Mouse (Mus musculus) G1E (cell line): Measurements from ENCODE around the gene Rnf141.

Experiments used
- CTCF ChIP-seq: IDR thresholded peaks from 2 replicates; pipeline ENCODE4 v1.5.1; 2012; ENCODE audit warnings: low read depth, low read length, inconsistent platforms, mixed read lengths
- GATA1 ChIP-seq: IDR thresholded peaks from 2 replicates; pipeline ENCODE4 v1.6.1; 2012; ENCODE audit warnings: borderline replicate concordance, low read length, inconsistent platforms, mixed read lengths
- GATA2 ChIP-seq: IDR thresholded peaks from 2 replicates; pipeline ENCODE4 v1.6.1; 2012; ENCODE audit warnings: low read depth, low read length, inconsistent platforms, borderline replicate concordance
- POLR2AphosphoS5 ChIP-seq: IDR thresholded peaks from 2 replicates; pipeline ENCODE4 v1.6.1; 2012; ENCODE audit warnings: low read depth, low read length, inconsistent platforms; ENCODE audit not compliant: insufficient replicate concordance

- no peak for TF ChIP-seq CTCF
- TF ChIP-seq POLR2AphosphoS5 = no peak
- TF ChIP-seq GATA1 = no peak
- no peak for TF ChIP-seq GATA2
These were observed 36.7 kb downstream of the Rnf141 start for GRCm38 (mm10) chr7:110807460-110808030.
